ENCODE assay signal across 10 mouse cellular contexts in the genomic region with DNA sequence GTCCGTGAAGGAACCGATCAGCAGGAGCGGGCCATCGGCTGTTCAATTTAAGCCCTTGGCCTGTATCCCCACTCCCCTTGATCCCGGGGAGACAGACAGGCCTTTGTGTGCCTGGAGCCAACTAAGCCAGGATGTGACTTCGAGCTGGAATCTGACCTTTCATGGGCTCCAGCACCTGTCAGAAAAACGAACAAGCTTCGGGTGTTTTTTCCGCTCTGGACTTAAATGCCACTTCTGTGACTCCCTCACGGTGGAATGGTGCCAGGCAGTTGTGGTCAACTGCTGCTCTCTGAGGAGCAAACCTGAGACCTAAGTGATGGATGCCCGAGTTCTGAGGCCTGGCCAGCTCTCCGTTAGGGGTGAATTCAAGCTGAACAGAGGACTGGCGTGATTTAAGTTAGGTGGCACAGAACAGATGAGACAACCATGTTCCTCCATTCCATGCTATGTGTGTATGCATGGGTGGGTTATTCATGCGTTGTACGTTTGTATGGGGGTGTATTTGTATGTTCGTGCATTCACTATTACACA.
DNase-seq lines count a peak whose midpoint lies in the region.
"Had no signal": no experiment of that assay in that cellular context is flagged by ENCODE, and none has a peak within 500 bp of the region (broad histone marks: within the 10 kb centered on the region; RNA-seq: fewer than 3 reads in every experiment).

No protein-coding gene starts in this region.

- WGBS in embryonic facial prominence, embryonic 10.5 days: 38% methylated on average over 16 of the region's 16 CpGs
- 62% methylated on average over 16 of the region's 16 CpGs for WGBS in limb, embryonic 10.5 days

- peak overlapping the region; percentile 63 for H3K27ac ChIP-seq in embryonic facial prominence, embryonic 10.5 days (replicated peaks)
- H3K27ac ChIP-seq in limb, embryonic 10.5 days: peak overlapping the region; percentile 69; the same call in 1 of the 2 replicates
- H3K27ac ChIP-seq: liver, embryonic 13.5 days had no signal

- H3K4me1 ChIP-seq in embryonic facial prominence, embryonic 10.5 days: peaks cover 40% of the 10 kb centered on the region
- peaks cover 37% of the 10 kb centered on the region for H3K4me1 ChIP-seq in limb, embryonic 10.5 days
- H3K4me1 ChIP-seq: liver, embryonic 13.5 days had no signal

- peak; percentile 59 for DNase-seq in embryo, embryonic 10 days (ENCODE audit: low spot score)
- DNase-seq in embryo, embryonic 9.5 days (ENCODE audit: extremely low spot score): no peak
- DNase-seq in 3134 (ENCODE audit: extremely low read depth, insufficient read length, low spot score): peak; percentile 80
- peak; percentile 57 for DNase-seq in embryonic facial prominence, embryonic 10.5 days (ENCODE audit: low spot score)
- no peak for DNase-seq in limb, embryonic 10.5 days (ENCODE audit: low spot score)
- no peak for DNase-seq in natural killer cell, adult 2 months (ENCODE audit: low spot score in 2 of 2)
- no peak for DNase-seq in thymus, postnatal 0 days (ENCODE audit: low spot score)
- DNase-seq in spleen, adult 18-20 months: no peak
- DNase-seq: liver, embryonic 13.5 days had no signal

- H3K9me3 ChIP-seq in embryonic facial prominence, embryonic 10.5 days: no peaks in the 10 kb centered on the region
- H3K9me3 ChIP-seq in limb, embryonic 10.5 days (replicated peaks): no peaks in the 10 kb centered on the region
- H3K9me3 ChIP-seq: liver, embryonic 13.5 days had no signal

- no peaks in the 10 kb centered on the region for H3K36me3 ChIP-seq in embryonic facial prominence, embryonic 10.5 days (replicated peaks)
- no peaks in the 10 kb centered on the region for H3K36me3 ChIP-seq in limb, embryonic 10.5 days
- H3K36me3 ChIP-seq: liver, embryonic 13.5 days had no signal

- no peak overlapping the region for H3K4me3 ChIP-seq in embryonic facial prominence, embryonic 10.5 days
- no peak overlapping the region for H3K4me3 ChIP-seq in limb, embryonic 10.5 days
- H3K4me3 ChIP-seq: erythroblast, embryonic 14.5 days; liver, embryonic 13.5 days had no signal

- H3K27me3 ChIP-seq in embryonic facial prominence, embryonic 10.5 days (replicated peaks; ENCODE audit: low read depth, poor library complexity, severe bottlenecking): 0 out of 2 replicates have a peak, but pooled peaks cover 5% of the 10 kb centered on the region
- H3K27me3 ChIP-seq in limb, embryonic 10.5 days (ENCODE audit: low read depth, poor library complexity, severe bottlenecking): no peaks in the 10 kb centered on the region
- H3K27me3 ChIP-seq: liver, embryonic 13.5 days had no signal

Comparison
In these comparisons a context has a peak if more than half of its experiments do, and no peak if none do; other contexts are left out.
1. DNase-seq: peak in embryo, embryonic 10 days (single experiment), 3134 (single experiment) and embryonic facial prominence, embryonic 10.5 days (single experiment); none in embryo, embryonic 9.5 days (single experiment), limb, embryonic 10.5 days (single experiment), natural killer cell, adult 2 months (0 of 2), thymus, postnatal 0 days (single experiment) and spleen, adult 18-20 months (0 of 2).